Mouse (Mus musculus) liver, adult 10 weeks (tissue): Measurements from ENCODE around the gene Kat6b. TPM values are rescaled to one million over a fixed set of nuclear protein-coding genes. Genes with fewer than 3 reads are reported as not detected.

ENCODE experiments used
- polyA plus RNA-seq: library from polyadenylated mRNA; stranded (reverse); fragments of 350-450 nt; fragmentation: Illumina TruSeq; extraction: RNeasy Lipid Tissue Mini Kit (QIAGEN cat#74804); gene quantifications from one replicate; pipeline ENCODE4 v1.2.3, GENCODE M21; 2014; ENCODE audit warnings: low read depth, low replicate concordance

Kat6b gene
- 3.7 TPM for polyA plus RNA-seq

GRCm38 (mm10) chr14:21481231-21481630 is at the start of gene Kat6b:
Kat6b (plus strand) TSS chr14:21481434.

GRCm38 (mm10) chr14:21714486-21714885 is 233.3 kb downstream of the Kat6b start, which contains the start of gene Dupd1:
Dupd1 (minus strand) TSS chr14:21714576.

Other genes starting within 250 kb of the Kat6b start
- gene Dupd1, start 233.1 kb downstream of the Kat6b start, polyA plus RNA-seq, result not detected